9 mouse cellular contexts compared by ENCODE assay signal in genomic region chr8:45602019-45602418, GRCm38 (mm10).
DNase-seq lines count a peak whose midpoint lies in the region; ATAC-seq and TF ChIP-seq lines count a peak whose summit lies in the region.
"Had no signal": no experiment of that assay in that cellular context is flagged by ENCODE, and none has a peak within 500 bp of the region (broad histone marks: within the 10 kb centered on the region; RNA-seq: fewer than 3 reads in every experiment).

No protein-coding gene starts in this region.

- no peak overlapping the region for H3K27ac ChIP-seq in hindbrain, postnatal 0 days
- no peak overlapping the region for H3K27ac ChIP-seq in hindbrain, embryonic 16.5 days (ENCODE audit: low read depth, low read length)
- H3K27ac ChIP-seq: neural tube, embryonic 12.5 days had no signal

- peak; percentile 40 for DNase-seq in hindbrain, postnatal 0 days (ENCODE audit: low spot score)
- DNase-seq in brain, embryonic 14.5 days (ENCODE audit: low read depth): peak; percentile 45
- peak; percentile 35 to 56 for DNase-seq in heart, postnatal 14 days
- DNase-seq in frontal cortex, postnatal 14 days (ENCODE audit: low spot score in 2 of 2): no peak
- DNase-seq in left cerebral cortex, postnatal 36 days (ENCODE audit: low spot score in 2 of 2): no peak

- no peak overlapping the region for H3ac ChIP-seq in C2C12 (ENCODE audit: control insufficient read depth, insufficient read length, low read depth)

- no peak overlapping the region for H3K9ac ChIP-seq in hindbrain, postnatal 0 days (replicated peaks; ENCODE audit: low read length)
- H3K9ac ChIP-seq in hindbrain, embryonic 16.5 days (ENCODE audit: low read depth, low read length): no peak overlapping the region
- H3K9ac ChIP-seq: neural tube, embryonic 12.5 days had no signal

- H3K4me2 ChIP-seq in hindbrain, postnatal 0 days (ENCODE audit: low read depth, low read length): no peak overlapping the region
- no peak overlapping the region for H3K4me2 ChIP-seq in hindbrain, embryonic 16.5 days (ENCODE audit: low read length)
- H3K4me2 ChIP-seq: neural tube, embryonic 12.5 days had no signal

- H3K4me3 ChIP-seq in hindbrain, postnatal 0 days (ENCODE audit: low read length): no peak overlapping the region
- H3K4me3 ChIP-seq in hindbrain, embryonic 16.5 days (ENCODE audit: low read length): no peak overlapping the region
- H3K4me3 ChIP-seq in C2C12 (ENCODE audit: insufficient read depth, poor library complexity, severe bottlenecking): no peak overlapping the region
- H3K4me3 ChIP-seq: neural tube, embryonic 12.5 days had no signal

- intact Hi-C loops in heart, postnatal 14 days (cut with DNase I): no loop called here
- intact Hi-C loops in left cerebral cortex, postnatal 36 days (cut with DNase I): loop anchor here (5.0 kb wide), 1 partner anchor 115 kb away; no protein-coding TSS in a partner anchor

- H3K27me3 ChIP-seq in hindbrain, postnatal 0 days (ENCODE audit: insufficient read depth, low read length): no peaks in the 10 kb centered on the region
- H3K27me3 ChIP-seq in hindbrain, embryonic 16.5 days (replicated peaks; ENCODE audit: control insufficient read depth, insufficient read depth, low read length): no peaks in the 10 kb centered on the region
- H3K27me3 ChIP-seq in C2C12 (ENCODE audit: control insufficient read depth, insufficient read depth, insufficient read length): no peaks in the 10 kb centered on the region
- H3K27me3 ChIP-seq: neural tube, embryonic 12.5 days had no signal

- no peaks in the 10 kb centered on the region for H3K4me1 ChIP-seq in hindbrain, postnatal 0 days (ENCODE audit: insufficient read depth, low read length)
- no peaks in the 10 kb centered on the region for H3K4me1 ChIP-seq in hindbrain, embryonic 16.5 days (ENCODE audit: control insufficient read depth, insufficient read depth, low read depth, low read length)
- H3K4me1 ChIP-seq: neural tube, embryonic 12.5 days had no signal

- no peak for TF ChIP-seq POLR2A in brain, embryonic 14.5 days (IDR thresholded peaks at IDR 0.05; ENCODE audit: borderline replicate concordance, extremely low read depth, insufficient read depth, insufficient read length, poor library complexity, severe bottlenecking)

- 44% methylated on average over 4 of the region's 4 CpGs for WGBS in hindbrain, postnatal 0 days
- 48% methylated on average over 4 of the region's 4 CpGs for WGBS in hindbrain, embryonic 16.5 days

- ATAC-seq in hindbrain, postnatal 0 days: no peak
- ATAC-seq in hindbrain, embryonic 16.5 days: no peak
- no peak for ATAC-seq in cerebellum, adult (ENCODE audit: insufficient number of reproducible peaks, low FRiP score, low TSS enrichment)

- TF ChIP-seq CTCF in hindbrain, postnatal 0 days (IDR thresholded peaks at IDR 0.05; ENCODE audit: low read depth): no peak
- no peak for TF ChIP-seq CTCF in C2C12 (IDR thresholded peaks at IDR 0.05; ENCODE audit: control insufficient read depth, insufficient read depth, insufficient read length)
- TF ChIP-seq CTCF in brain, embryonic 14.5 days (IDR thresholded peaks at IDR 0.05; ENCODE audit: borderline replicate concordance, extremely low read depth, insufficient read depth, insufficient read length): no peak

- H3K9me3 ChIP-seq in hindbrain, postnatal 0 days (ENCODE audit: low read length): no peaks in the 10 kb centered on the region
- H3K9me3 ChIP-seq in hindbrain, embryonic 16.5 days (ENCODE audit: control insufficient read depth, low read length): no peaks in the 10 kb centered on the region
- H3K9me3 ChIP-seq: neural tube, embryonic 12.5 days had no signal

- H3K79me3 ChIP-seq in C2C12 (ENCODE audit: low read depth): no peaks in the 10 kb centered on the region

- H3K36me3 ChIP-seq in hindbrain, postnatal 0 days (ENCODE audit: insufficient read depth, low read length): no peaks in the 10 kb centered on the region
- H3K36me3 ChIP-seq in hindbrain, embryonic 16.5 days (ENCODE audit: control insufficient read depth, insufficient read depth, low read length): no peaks in the 10 kb centered on the region
- no peaks in the 10 kb centered on the region for H3K36me3 ChIP-seq in C2C12 (ENCODE audit: control insufficient read depth, insufficient read depth)
- H3K36me3 ChIP-seq: neural tube, embryonic 12.5 days had no signal

- no peaks in the 10 kb centered on the region for H3K79me2 ChIP-seq in C2C12 (ENCODE audit: control insufficient read depth, insufficient read depth)

TF ChIP-seq in C2C12, 6 proteins besides CTCF, POLR2A, EP300 and RAD21:
- TF ChIP-seq FOSL1 (IDR thresholded peaks at IDR 0.05; ENCODE audit: insufficient read depth, low read length, poor library complexity, severe bottlenecking) (peak; percentile 24), MYOD1 (IDR thresholded peaks at IDR 0.05; ENCODE audit: control insufficient read depth, insufficient read length, low read depth) (peak; percentile 71), CEBPB (IDR thresholded peaks at IDR 0.05; ENCODE audit: low read depth) (peak; percentile 10), MAX (IDR thresholded peaks at IDR 0.05) (no peak), USF1 (IDR thresholded peaks at IDR 0.05; ENCODE audit: low read depth) (no peak), MYOG (IDR thresholded peaks at IDR 0.05; ENCODE audit: control insufficient read depth, extremely low read depth, insufficient read length) (no peak)

Comparison
In these comparisons a context has a peak if more than half of its experiments do, and no peak if none do; other contexts are left out.
1. DNase-seq: peak in hindbrain, postnatal 0 days (single experiment), brain, embryonic 14.5 days (single experiment) and heart, postnatal 14 days (2 of 2); none in frontal cortex, postnatal 14 days (0 of 2) and left cerebral cortex, postnatal 36 days (0 of 2).